Mouse (Mus musculus): ENCODE results near the gene Rsl1. TPM values are rescaled to one million over a fixed set of nuclear protein-coding genes. Genes with fewer than 3 reads are reported as not detected.
A peak's percentile ranks its signal among the peaks of the same experiment; 100 is the strongest.
"Not testable (repeated sequence)": the region's sequence is repeated elsewhere in the genome, so short reads cannot be mapped to it uniquely, and the experiment has no call there.

Rsl1 gene
- polyA plus RNA-seq (2012; rRNA removed), result 3.8 and 4.2 TPM in 2 replicates

GRCm38 (mm10) chr13:67172991-67173722, at the start of gene Rsl1:
Gene Rsl1 (plus strand): TSS chr13:67173182.
- peak; percentile 82 for DNase-seq (ENCODE audit: low read depth)

- TF ChIP-seq POLR2A (IDR thresholded peaks at IDR 0.05; ENCODE audit: borderline replicate concordance, extremely low read depth, insufficient read depth, insufficient read length, poor library complexity, severe bottlenecking), result no peak
- no peak for TF ChIP-seq CTCF (IDR thresholded peaks at IDR 0.05; ENCODE audit: borderline replicate concordance, extremely low read depth, insufficient read depth, insufficient read length)
- DNase-seq (ENCODE audit: low read depth), result no peak
These were observed 48.5 kb upstream of the Rsl1 start for GRCm38 (mm10) chr13:67124460-67124859.

- DNase-seq (ENCODE audit: low read depth), result not testable (repeated sequence)
These were observed 45.5 kb upstream of the Rsl1 start for GRCm38 (mm10) chr13:67127507-67127906.

GRCm38 (mm10) chr13:67128038-67128721, 44.8 kb upstream of the Rsl1 start:
- TF ChIP-seq POLR2A (IDR thresholded peaks at IDR 0.05; ENCODE audit: borderline replicate concordance, extremely low read depth, insufficient read depth, insufficient read length, poor library complexity, severe bottlenecking) (no peak; the same call in 1 of the 2 replicates), CTCF (IDR thresholded peaks at IDR 0.05; ENCODE audit: borderline replicate concordance, extremely low read depth, insufficient read depth, insufficient read length) (peak; percentile 12; the same call in 1 of the 2 replicates)
- peak; percentile 97 for DNase-seq (ENCODE audit: low read depth)

GRCm38 (mm10) chr13:67166122-67166521, 6.9 kb upstream of the Rsl1 start:
- DNase-seq (ENCODE audit: low read depth), result not testable (repeated sequence)

- TF ChIP-seq CTCF (IDR thresholded peaks at IDR 0.05; ENCODE audit: borderline replicate concordance, extremely low read depth, insufficient read depth, insufficient read length), result no peak
- no peak for TF ChIP-seq POLR2A (IDR thresholded peaks at IDR 0.05; ENCODE audit: borderline replicate concordance, extremely low read depth, insufficient read depth, insufficient read length, poor library complexity, severe bottlenecking)
- peak; percentile 14 for DNase-seq (ENCODE audit: low read depth)
These were observed 707 bp downstream of the Rsl1 start for GRCm38 (mm10) chr13:67173723-67174055.

- peak; percentile 90 for DNase-seq (ENCODE audit: low read depth)
- TF ChIP-seq CTCF (IDR thresholded peaks at IDR 0.05; ENCODE audit: borderline replicate concordance, extremely low read depth, insufficient read depth, insufficient read length) (no peak), POLR2A (IDR thresholded peaks at IDR 0.05; ENCODE audit: borderline replicate concordance, extremely low read depth, insufficient read depth, insufficient read length, poor library complexity, severe bottlenecking) (no peak)
These were observed 21.4 kb downstream of the Rsl1 start, which contains the start of gene Zfp455 for GRCm38 (mm10) chr13:67194340-67194894. Gene Zfp455 (plus strand): TSS chr13:67194506.

- TF ChIP-seq CTCF (IDR thresholded peaks at IDR 0.05; ENCODE audit: borderline replicate concordance, extremely low read depth, insufficient read depth, insufficient read length) (no peak), POLR2A (IDR thresholded peaks at IDR 0.05; ENCODE audit: borderline replicate concordance, extremely low read depth, insufficient read depth, insufficient read length, poor library complexity, severe bottlenecking) (no peak)
- no peak for DNase-seq (ENCODE audit: low read depth)
These were observed 28.7 kb downstream of the Rsl1 start for GRCm38 (mm10) chr13:67201656-67202055.

GRCm38 (mm10) chr13:67214015-67214607, 41.1 kb downstream of the Rsl1 start:
- TF ChIP-seq CTCF (IDR thresholded peaks at IDR 0.05; ENCODE audit: borderline replicate concordance, extremely low read depth, insufficient read depth, insufficient read length) (0 out of 2 replicates have a peak, but pooled peaks have one; percentile 2), POLR2A (IDR thresholded peaks at IDR 0.05; ENCODE audit: borderline replicate concordance, extremely low read depth, insufficient read depth, insufficient read length, poor library complexity, severe bottlenecking) (no peak)
- DNase-seq (ENCODE audit: low read depth), result no peak

Other genes starting within 250 kb of the Rsl1 start
- 2.9 and 3.4 TPM in 2 replicates for gene Zfp712, start 112.0 kb upstream of the Rsl1 start, polyA plus RNA-seq (2012; rRNA removed)
- 5.5 and 5.6 TPM in 2 replicates for gene Zfp708, start 75.2 kb upstream of the Rsl1 start, polyA plus RNA-seq (2012; rRNA removed)
- gene Gm28557, start 64.6 kb upstream of the Rsl1 start, polyA plus RNA-seq (2012; rRNA removed), result 1.7 and 2.1 TPM in 2 replicates
- 0.03 and 0.25 TPM in 2 replicates for gene Rslcan18, start 56.9 kb upstream of the Rsl1 start, polyA plus RNA-seq (2012; rRNA removed)
- 2.6 and 3.7 TPM in 2 replicates for gene Zfp759, start 51.5 kb upstream of the Rsl1 start, polyA plus RNA-seq (2012; rRNA removed)
- gene Zfp455, start 21.3 kb downstream of the Rsl1 start, polyA plus RNA-seq (2012; rRNA removed), result 1.4 and 1.6 TPM in 2 replicates
- 3.6 and 5.3 TPM in 2 replicates for gene Zfp458, start 105.3 kb downstream of the Rsl1 start, polyA plus RNA-seq (2012; rRNA removed)
- gene Zfp457, start 133.3 kb downstream of the Rsl1 start, polyA plus RNA-seq (2012; rRNA removed), result 1.8 and 2.6 TPM in 2 replicates
- gene Zfp595, start 159.4 kb downstream of the Rsl1 start, polyA plus RNA-seq (2012; rRNA removed), result 2.2 and 2.3 TPM in 2 replicates
- 0.30 TPM in 1 of 2 replicates, not detected in the other for gene Gm28044, start 187.4 kb downstream of the Rsl1 start, polyA plus RNA-seq (2012; rRNA removed)
- gene Zfp953, start 187.4 kb downstream of the Rsl1 start, polyA plus RNA-seq (2012; rRNA removed), result 0.66 and 0.70 TPM in 2 replicates
- not detected in 2 replicates for gene Gm28041, start 202.6 kb downstream of the Rsl1 start, polyA plus RNA-seq (2012; rRNA removed)
- 0.32 and 0.42 TPM in 2 replicates for gene Zfp456, start 202.6 kb downstream of the Rsl1 start, polyA plus RNA-seq (2012; rRNA removed)
- gene Zfp429, start 226.6 kb downstream of the Rsl1 start, polyA plus RNA-seq (2012; rRNA removed), result 3.4 and 4.0 TPM in 2 replicates
- gene Zfp459, start 248.2 kb downstream of the Rsl1 start, polyA plus RNA-seq (2012; rRNA removed), result 0.59 TPM in 2 replicates